Mouse (Mus musculus) intestine, embryonic 15.5 days (tissue): ENCODE results near the gene Tspo2. TPM values are rescaled to one million over a fixed set of nuclear protein-coding genes. Genes with fewer than 3 reads are reported as not detected.
A peak's percentile ranks its signal among the peaks of the same experiment; 100 is the strongest.

Experiments
- ATAC-seq: fragments of 200-750 bp; cut with Nextera tagmentation; 2 replicates; pipeline ENCODE4 v1.8.0; 2017; ENCODE audit warnings: moderate TSS enrichment, moderate library complexity
- H3K27ac ChIP-seq: fragments of 300-500 bp; sonication (generic); 2 replicates; pipeline ENCODE4 v1.5.1; 2015; ENCODE audit warnings: mild to moderate bottlenecking, inconsistent platforms
- H3K27me3 ChIP-seq: fragments of 300-500 bp; sonication (generic); replicated peaks from 2 replicates; pipeline ENCODE4 v1.6.1; 2015; ENCODE audit warnings: inconsistent platforms
- H3K36me3 ChIP-seq: fragments of 300-500 bp; sonication (generic); 2 replicates; pipeline ENCODE4 v1.6.1; 2015; ENCODE audit warnings: inconsistent platforms
- H3K4me1 ChIP-seq: fragments of 300-500 bp; sonication (generic); replicated peaks from 2 replicates; pipeline ENCODE4 v1.6.1; 2015; ENCODE audit warnings: inconsistent platforms
- H3K4me2 ChIP-seq: fragments of 300-500 bp; sonication (generic); replicated peaks from 2 replicates; pipeline ENCODE4 v1.6.1; 2015; ENCODE audit warnings: mild to moderate bottlenecking, inconsistent platforms
- H3K4me3 ChIP-seq: fragments of 300-500 bp; sonication (generic); replicated peaks from 2 replicates; pipeline ENCODE4 v1.5.1; 2015; ENCODE audit warnings: inconsistent platforms
- H3K9ac ChIP-seq: fragments of 300-500 bp; sonication (generic); 2 replicates; pipeline ENCODE4 v1.6.1; 2015; ENCODE audit warnings: inconsistent platforms
- H3K9me3 ChIP-seq: fragments of 300-500 bp; sonication (generic); 2 replicates; pipeline ENCODE4 v1.6.1; 2016; ENCODE audit warnings: inconsistent platforms
- WGBS: fragments of 180-500 bp; shearing (Covaris S2); methylation state at CpG from one replicate; pipeline ENCODE4 v1.1.7; 2015; 5-methylcytosine and 5-hydroxymethylcytosine counted together
- polyA plus RNA-seq: library from polyadenylated mRNA; unstranded; fragments of >200 nt; fragmentation: Nextera tagmentation; extraction: Ambion mirVana; gene quantifications from 2 replicates; pipeline ENCODE4 v1.2.1, GENCODE M21; 2015

Tspo2 gene
- polyA plus RNA-seq, 1 experiment from 2014 or later: 3.5 TPM

DNA sequence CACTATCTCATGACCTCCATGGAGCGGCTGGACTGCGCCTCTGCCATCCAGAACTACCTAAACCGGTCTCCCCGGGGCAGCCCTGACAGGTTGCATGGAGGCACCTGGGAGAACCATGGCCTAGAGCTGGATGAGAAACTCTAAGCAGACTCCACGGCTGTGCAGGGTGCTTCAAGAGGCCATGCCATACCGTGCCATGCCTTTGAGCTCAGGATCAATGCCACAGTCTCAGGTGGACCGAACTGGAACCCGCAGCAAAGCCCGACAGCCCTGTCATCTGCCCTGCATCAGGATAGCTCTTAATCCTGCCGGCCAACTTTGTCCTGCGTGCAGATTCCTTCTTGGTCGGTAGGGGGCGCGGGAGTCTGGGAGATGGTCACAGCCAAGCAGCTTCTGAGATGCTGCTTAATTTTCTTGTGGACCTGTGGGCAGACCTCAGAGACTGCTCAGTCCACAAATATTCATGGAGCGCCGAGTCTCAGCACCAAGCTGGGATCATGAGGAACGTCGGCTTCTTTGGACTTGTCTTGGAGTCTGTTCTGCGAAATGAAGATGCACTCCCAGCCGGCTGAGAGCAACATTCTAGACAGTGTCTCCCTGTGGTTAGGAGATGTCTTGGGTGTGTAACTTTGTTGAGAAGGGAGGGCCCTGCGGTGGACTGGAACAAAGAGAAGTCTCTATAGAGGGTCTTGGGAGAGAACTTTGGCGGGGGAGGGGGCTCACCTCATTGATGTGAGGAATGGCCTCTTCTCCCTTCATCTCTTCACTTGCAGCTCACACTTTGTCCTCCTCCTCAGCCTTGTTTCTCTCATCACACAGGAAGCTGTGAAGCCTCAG lies 16.3 kb upstream of the Tspo2 start:
- H3K36me3 ChIP-seq: 0 out of 2 replicates have a peak, but pooled peaks cover 2% of the 10 kb centered on the region
- H3K4me2 ChIP-seq: peak overlapping the region; percentile 38
- H3K4me3 ChIP-seq: 0 out of 2 replicates have a peak overlapping the region, but pooled peaks have one; percentile 6
- WGBS: 13% methylated on average over 22 of the region's 22 CpGs
- no peaks in the 10 kb centered on the region for H3K9me3 ChIP-seq
- H3K27me3 ChIP-seq: peaks cover 5% of the 10 kb centered on the region; the same call in 1 of the 2 replicates
- ATAC-seq: peak; percentile 74
- peaks cover 6% of the 10 kb centered on the region; the same call in 1 of the 2 replicates for H3K4me1 ChIP-seq
- H3K9ac ChIP-seq: no peak overlapping the region
- H3K27ac ChIP-seq: peak overlapping the region; percentile 60

DNA sequence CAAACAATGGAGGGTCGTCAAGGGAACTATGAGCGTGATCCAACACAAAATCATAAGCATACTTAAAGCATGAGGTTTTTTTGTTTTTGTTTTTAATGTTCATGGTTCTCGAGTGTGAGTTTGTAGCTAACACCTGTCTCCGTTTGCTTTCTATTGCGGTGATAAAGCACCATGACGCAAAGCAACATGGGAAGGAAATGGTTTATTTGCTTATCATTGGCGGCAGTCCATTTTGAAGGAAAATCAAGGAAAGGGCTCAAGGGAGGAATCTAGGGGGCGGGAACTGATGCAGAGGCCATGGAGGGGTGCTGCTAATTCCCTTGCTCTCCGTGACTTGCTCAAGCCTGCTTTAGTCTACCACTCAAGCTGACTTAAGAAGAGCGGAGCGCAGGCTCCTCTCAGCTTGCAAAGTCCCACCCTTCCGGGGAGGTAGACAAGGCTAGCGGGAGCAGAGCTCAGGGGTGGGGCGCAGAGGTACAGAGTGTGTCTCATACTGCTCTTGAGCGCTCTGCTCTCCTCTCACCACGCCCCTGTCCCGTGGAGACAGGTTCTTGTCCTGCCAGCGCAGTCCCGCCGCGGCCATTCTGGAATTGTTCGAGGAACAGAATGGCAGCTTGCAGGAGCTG lies 15.6 kb upstream of the Tspo2 start:
- Histone ChIP-seq H3K4me1 (peaks cover 6% of the 10 kb centered on the region; the same call in 1 of the 2 replicates), H3K4me3 (0 out of 2 replicates have a peak overlapping the region, but pooled peaks have one; percentile 6), H3K9me3 (no peaks in the 10 kb centered on the region), H3K36me3 (peaks cover 2% of the 10 kb centered on the region; the same call in 1 of the 2 replicates), H3K27me3 (peaks cover 5% of the 10 kb centered on the region; the same call in 1 of the 2 replicates), H3K4me2 (peak overlapping the region; percentile 38), H3K9ac (no peak overlapping the region), H3K27ac (peak overlapping the region; percentile 60)
- 38% methylated on average over 22 of the region's 22 CpGs for WGBS
- peak; percentile 77 for ATAC-seq

DNA sequence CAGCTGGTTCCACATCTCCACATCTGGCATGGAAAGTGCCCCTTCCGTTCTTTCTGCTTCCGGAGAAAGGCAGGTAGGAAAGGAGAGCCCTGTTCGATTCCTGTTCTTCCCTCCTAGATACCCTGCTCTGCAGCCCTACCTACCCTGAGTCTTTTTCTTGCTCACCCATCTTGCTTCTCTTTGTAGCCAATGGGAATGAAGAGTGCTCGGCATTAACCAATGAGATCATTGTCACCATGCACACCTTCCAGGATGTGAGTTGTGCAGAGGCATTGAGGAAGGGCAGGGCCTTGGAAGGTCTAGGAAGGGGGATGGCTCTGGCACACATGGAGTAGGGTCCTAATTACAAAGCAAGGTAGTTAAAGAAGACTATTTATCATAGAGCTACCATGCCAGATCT lies 12.1 kb upstream of the Tspo2 start:
- peaks cover 2% of the 10 kb centered on the region; the same call in 1 of the 2 replicates for H3K36me3 ChIP-seq
- no peak overlapping the region for H3K4me3 ChIP-seq
- 91% methylated on average over 4 of the region's 4 CpGs for WGBS
- no peak overlapping the region for H3K9ac ChIP-seq
- no peaks in the 10 kb centered on the region for H3K9me3 ChIP-seq
- peaks cover 6% of the 10 kb centered on the region; the same call in 1 of the 2 replicates for H3K4me1 ChIP-seq
- ATAC-seq: no peak
- peaks cover 5% of the 10 kb centered on the region; the same call in 1 of the 2 replicates for H3K27me3 ChIP-seq
- no peak overlapping the region for H3K4me2 ChIP-seq
- no peak overlapping the region for H3K27ac ChIP-seq

DNA sequence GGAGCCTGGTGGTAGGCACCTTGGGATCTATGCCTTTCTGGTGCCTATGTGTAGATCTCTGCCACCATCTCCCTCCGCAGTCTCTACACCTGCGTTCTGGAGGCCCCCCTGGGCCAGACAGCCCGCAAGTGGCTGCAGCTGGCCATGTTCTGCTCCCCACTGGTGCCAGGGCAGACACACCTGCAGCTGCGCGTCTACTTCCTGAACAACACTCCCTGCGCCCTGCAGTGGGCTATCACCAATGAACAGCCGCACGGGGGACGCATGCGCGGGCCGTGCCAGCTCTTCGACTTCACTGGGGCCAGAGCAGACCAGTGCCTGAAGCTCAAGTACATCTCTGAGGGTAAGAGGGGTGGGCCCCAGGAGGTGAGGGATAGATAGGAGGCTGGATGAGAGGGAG lies 10.8 kb upstream of the Tspo2 start:
- H3K4me1 ChIP-seq: peaks cover 2% of the 10 kb centered on the region; the same call in 1 of the 2 replicates
- peaks cover 2% of the 10 kb centered on the region; the same call in 1 of the 2 replicates for H3K27me3 ChIP-seq
- ATAC-seq: no peak
- 94% methylated on average over 13 of the region's 13 CpGs for WGBS
- H3K4me2 ChIP-seq: no peak overlapping the region
- H3K9me3 ChIP-seq: no peaks in the 10 kb centered on the region
- H3K36me3 ChIP-seq: no peaks in the 10 kb centered on the region; the same call in 1 of the 2 replicates
- H3K9ac ChIP-seq: no peak overlapping the region
- H3K27ac ChIP-seq: no peak overlapping the region
- H3K4me3 ChIP-seq: no peak overlapping the region

DNA sequence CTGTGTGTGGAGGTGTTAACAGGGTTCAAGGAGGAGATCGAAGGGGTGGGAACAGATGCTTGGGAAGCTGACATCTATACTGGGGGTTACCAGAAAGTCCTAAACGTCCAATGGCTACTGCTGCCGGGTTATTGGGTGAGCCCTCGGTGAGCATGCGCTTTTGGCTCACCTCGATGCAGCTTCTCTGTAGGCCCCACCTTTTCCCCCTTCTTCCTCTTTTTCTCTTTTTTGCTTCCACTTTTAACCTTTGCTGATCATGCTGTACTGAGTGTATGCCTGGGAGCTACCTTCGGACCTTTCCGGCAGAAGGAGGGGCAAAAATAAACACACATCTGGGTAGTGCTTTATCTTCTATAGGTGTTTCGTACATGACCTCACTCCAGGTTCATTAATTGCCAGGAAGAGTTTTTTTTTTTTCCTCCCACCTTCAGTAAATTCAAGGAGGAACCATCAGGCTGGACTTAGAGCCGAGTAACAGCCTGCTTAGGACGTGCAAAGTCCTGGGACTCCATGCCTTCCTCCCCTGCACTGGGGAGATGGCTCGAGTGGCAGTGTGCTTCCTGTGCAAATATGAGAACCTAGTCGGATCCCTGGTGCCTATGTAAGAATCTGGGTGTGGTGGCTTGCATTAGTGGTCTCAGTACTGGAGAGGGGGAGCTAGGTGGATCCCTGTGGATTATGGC lies 6.8 kb upstream of the Tspo2 start:
- peak; percentile 74 for ATAC-seq
- Histone ChIP-seq H3K27me3 (no peaks in the 10 kb centered on the region), H3K4me3 (peak overlapping the region; percentile 42), H3K4me1 (no peaks in the 10 kb centered on the region; the same call in 1 of the 2 replicates), H3K9me3 (no peaks in the 10 kb centered on the region), H3K27ac (peak overlapping the region; percentile 88), H3K4me2 (peak overlapping the region; percentile 52), H3K36me3 (no peaks in the 10 kb centered on the region; the same call in 1 of the 2 replicates), H3K9ac (peak overlapping the region; percentile 32; the same call in 1 of the 2 replicates)
- 50% methylated on average over 13 of the region's 13 CpGs for WGBS

DNA sequence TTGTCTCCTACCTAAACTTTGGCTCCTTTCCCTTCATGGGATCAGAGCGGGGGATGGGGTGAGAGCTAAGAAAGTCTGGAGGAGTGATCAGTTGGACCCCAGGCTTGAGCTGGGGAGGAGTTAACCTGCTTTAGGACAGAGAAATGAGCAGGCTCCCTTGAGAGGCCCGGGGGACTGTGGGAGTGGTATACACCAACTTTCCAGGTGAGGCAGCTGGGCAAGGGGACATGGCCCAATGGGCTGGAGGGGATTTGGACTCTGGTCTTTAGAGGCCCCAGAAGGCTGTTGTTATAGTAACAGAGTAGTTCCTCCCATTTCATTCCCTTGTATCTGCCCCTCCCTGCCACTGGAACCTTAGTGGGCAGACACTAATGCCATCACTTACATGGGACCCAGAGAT lies 4.6 kb upstream of the Tspo2 start:
- no peaks in the 10 kb centered on the region for H3K27me3 ChIP-seq
- H3K9ac ChIP-seq: no peak overlapping the region
- no peaks in the 10 kb centered on the region for H3K9me3 ChIP-seq
- peak overlapping the region; percentile 42 for H3K4me3 ChIP-seq
- H3K4me2 ChIP-seq: peak overlapping the region; percentile 52
- peak overlapping the region; percentile 88 for H3K27ac ChIP-seq
- peaks cover 7% of the 10 kb centered on the region; the same call in 1 of the 2 replicates for H3K4me1 ChIP-seq
- H3K36me3 ChIP-seq: no peaks in the 10 kb centered on the region
- peak; percentile 83 for ATAC-seq
- 62% methylated on average over 2 of the region's 2 CpGs for WGBS

DNA sequence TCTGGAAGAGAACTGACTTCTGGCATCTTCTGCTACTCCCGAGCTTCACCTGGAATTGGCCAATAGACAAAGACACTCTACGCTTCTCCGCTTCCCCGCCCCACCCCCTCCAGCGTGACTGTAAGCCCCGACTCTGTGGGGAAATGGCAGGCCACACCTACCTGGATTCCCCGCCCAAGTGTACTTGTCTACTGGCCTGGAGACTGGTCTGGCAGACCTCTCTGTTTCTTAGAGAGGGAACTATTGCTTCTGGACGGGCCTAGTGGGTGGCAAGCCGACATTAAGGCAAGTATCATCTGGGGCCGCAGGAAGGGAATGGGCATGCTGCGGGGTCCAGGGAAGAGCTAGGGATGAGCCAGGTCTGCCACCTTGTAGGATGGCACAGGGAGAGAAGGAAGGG lies 3.4 kb upstream of the Tspo2 start, which contains the start of gene Unc5cl:
Gene Unc5cl, plus strand, starts transcription at position 214 of the 400 bp plus-strand sequence.
- Histone ChIP-seq H3K4me3 (peak within 1 kb of the TSS; percentile 42), H3K36me3 (no peaks in the 10 kb centered on the region), H3K9me3 (no peaks in the 10 kb centered on the region), H3K27me3 (no peaks in the 10 kb centered on the region), H3K4me1 (peaks cover 7% of the 10 kb centered on the region; the same call in 1 of the 2 replicates), H3K4me2 (peak within 1 kb of the TSS; percentile 52), H3K9ac (peak within 1 kb of the TSS; percentile 46), H3K27ac (peak within 1 kb of the TSS; percentile 72)
- peak; percentile 69 for ATAC-seq
- WGBS: 41% methylated on average over 11 of the region's 11 CpGs

DNA sequence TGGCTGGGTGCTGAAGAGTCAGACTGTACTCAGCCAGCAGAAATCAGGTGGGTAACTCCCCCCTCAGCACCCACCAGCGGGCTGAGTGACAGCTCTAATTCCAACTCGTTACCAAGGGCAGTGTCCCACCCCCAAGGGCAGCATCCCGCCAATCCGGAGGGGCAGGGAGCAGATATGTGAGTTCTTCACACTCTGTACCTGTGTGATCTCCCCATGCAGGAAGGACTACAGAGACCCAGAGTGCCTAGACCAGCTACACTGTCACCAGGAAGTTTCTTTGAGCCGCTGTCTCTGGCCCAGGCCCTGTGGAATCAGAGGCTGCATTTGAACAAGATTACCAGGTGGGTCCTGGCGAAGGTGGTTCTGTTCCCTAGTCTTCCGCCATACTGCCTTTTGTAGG lies 2.9 kb upstream of the Tspo2 start:
- H3K36me3 ChIP-seq: no peaks in the 10 kb centered on the region
- 0 out of 2 replicates have a peak, but pooled peaks have one; percentile 3 for ATAC-seq
- H3K4me3 ChIP-seq: peak overlapping the region; percentile 42
- H3K27ac ChIP-seq: peak overlapping the region; percentile 72
- no peaks in the 10 kb centered on the region for H3K27me3 ChIP-seq
- H3K4me1 ChIP-seq: peaks cover 7% of the 10 kb centered on the region; the same call in 1 of the 2 replicates
- no peaks in the 10 kb centered on the region for H3K9me3 ChIP-seq
- H3K9ac ChIP-seq: no peak overlapping the region; the same call in 1 of the 2 replicates
- 48% methylated on average over 7 of the region's 7 CpGs for WGBS
- H3K4me2 ChIP-seq: peak overlapping the region; percentile 52

DNA sequence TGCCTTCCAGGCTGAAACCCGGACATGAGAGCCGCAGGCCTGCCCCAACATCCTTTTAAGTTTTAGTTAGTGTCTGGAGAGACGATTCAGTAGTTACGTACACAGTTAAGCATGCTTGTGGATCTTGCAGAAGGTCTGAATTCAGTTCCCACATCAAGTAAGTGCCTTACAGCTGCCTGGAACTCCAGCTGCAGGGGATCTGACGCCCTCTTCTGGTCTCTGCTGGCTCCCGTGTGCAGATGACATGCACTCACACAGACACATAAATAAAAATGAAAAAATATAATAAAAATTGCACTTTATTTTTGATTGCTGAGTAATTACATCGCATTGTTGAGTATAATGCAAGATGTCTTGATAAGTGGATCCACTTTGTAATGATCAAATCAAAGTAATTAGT lies 2.2 kb upstream of the Tspo2 start:
- Histone ChIP-seq H3K27ac (no peak overlapping the region), H3K27me3 (no peaks in the 10 kb centered on the region), H3K9me3 (no peaks in the 10 kb centered on the region), H3K4me3 (no peak overlapping the region), H3K36me3 (no peaks in the 10 kb centered on the region), H3K4me1 (peaks cover 7% of the 10 kb centered on the region; the same call in 1 of the 2 replicates), H3K9ac (no peak overlapping the region), H3K4me2 (no peak overlapping the region)
- 77% methylated on average over 7 of the region's 7 CpGs for WGBS
- no peak for ATAC-seq

DNA sequence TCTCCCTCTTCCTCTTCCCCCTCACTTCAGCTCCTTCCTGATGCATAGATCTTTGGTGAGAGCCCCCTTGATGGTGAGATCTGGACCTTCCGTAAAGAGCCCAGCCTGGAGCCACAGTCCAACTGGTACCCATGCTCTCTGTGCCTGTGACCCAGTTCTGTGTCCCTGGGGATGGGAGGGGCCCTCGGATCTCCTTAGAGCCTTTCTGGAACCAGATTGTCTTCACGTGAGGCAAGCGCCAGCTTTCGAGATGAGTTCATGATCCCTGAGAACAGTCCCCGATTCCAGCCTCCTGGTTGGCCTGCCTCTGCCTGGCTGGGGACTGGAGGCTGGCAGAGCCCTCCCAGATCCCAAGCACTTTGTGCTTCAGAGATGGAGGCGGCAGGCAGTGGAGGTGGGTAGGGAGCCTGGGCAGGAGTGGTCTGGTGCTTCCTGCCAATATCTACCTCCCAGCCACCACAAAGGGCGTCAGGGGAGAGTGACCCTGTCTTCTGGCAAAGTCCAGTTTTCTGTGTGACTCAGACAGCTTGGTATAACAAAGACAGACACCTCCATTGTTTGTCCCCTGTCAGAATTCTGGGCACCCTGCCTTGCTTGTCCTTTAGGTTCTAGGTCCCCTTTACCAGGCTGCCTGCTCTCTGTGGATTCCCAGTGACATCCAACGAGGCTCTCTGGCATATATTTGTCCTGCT lies 577 bp upstream of the Tspo2 start:
- H3K4me3 ChIP-seq: no peak overlapping the region
- WGBS: 57% methylated on average over 9 of the region's 9 CpGs
- H3K4me2 ChIP-seq: 0 out of 2 replicates have a peak overlapping the region, but pooled peaks have one; percentile 12
- no peak overlapping the region for H3K9ac ChIP-seq
- no peaks in the 10 kb centered on the region for H3K27me3 ChIP-seq
- H3K36me3 ChIP-seq: no peaks in the 10 kb centered on the region
- H3K4me1 ChIP-seq: peaks cover 7% of the 10 kb centered on the region; the same call in 1 of the 2 replicates
- no peak overlapping the region; the same call in 1 of the 2 replicates for H3K27ac ChIP-seq
- H3K9me3 ChIP-seq: no peaks in the 10 kb centered on the region
- no peak for ATAC-seq

DNA sequence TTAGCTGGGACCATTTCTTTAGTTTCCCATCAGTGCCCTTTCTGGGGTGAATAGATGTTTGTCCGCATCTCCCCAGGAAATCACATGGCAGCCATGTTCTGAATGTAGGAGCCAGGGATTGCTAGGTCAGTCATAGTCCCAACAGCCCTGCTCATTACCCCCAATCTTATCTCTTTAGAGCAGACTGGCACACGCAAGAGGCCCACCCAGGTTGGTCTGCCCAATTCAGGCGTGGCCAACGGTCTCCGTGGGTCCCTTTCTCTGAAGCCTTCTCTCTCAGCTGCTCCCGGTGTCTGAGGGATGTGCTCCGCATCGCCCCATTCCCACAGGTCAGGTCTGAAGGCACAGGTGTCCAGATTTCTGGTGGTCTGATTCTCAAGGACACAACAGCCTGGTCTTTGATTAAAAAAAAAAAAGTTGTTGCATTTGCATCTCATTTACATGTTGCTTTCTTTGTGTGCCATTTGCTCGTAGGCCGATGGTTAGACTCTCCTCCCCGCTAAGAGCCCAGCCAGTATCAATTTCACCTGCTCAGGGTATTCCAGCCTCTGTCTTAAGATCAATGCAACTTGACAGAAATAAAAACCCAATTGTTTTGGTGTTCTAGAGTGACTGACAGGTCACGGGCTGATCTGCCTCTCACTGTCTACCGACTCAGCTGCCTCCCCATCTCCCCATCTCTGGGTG lies 513 bp downstream of the Tspo2 start:
- Histone ChIP-seq H3K27me3 (no peaks in the 10 kb centered on the region), H3K4me3 (no peak overlapping the region)
- WGBS: 82% methylated on average over 13 of the region's 13 CpGs

More for the DNA sequence above, 513 bp downstream of the Tspo2 start:
- no peak overlapping the region for H3K27ac ChIP-seq
- H3K9ac ChIP-seq: no peak overlapping the region
- H3K4me2 ChIP-seq: no peak overlapping the region
- peaks cover 7% of the 10 kb centered on the region; the same call in 1 of the 2 replicates for H3K4me1 ChIP-seq
- H3K36me3 ChIP-seq: no peaks in the 10 kb centered on the region
- H3K9me3 ChIP-seq: no peaks in the 10 kb centered on the region
- peak; percentile 21; the same call in 1 of the 2 replicates for ATAC-seq
